Mouse (Mus musculus) kidney, embryonic 14.5 days (tissue): Measurements from ENCODE around the gene Cyp2d10. TPM values are rescaled to one million over a fixed set of nuclear protein-coding genes. Genes with fewer than 3 reads are reported as not detected.
A peak's percentile ranks its signal among the peaks of the same experiment; 100 is the strongest.

Experiments
- ATAC-seq: fragments of 200-750 bp; cut with Nextera tagmentation; 2 replicates; pipeline ENCODE4 v1.8.0; 2017; ENCODE audit warnings: moderate number of reproducible peaks, mild to moderate bottlenecking, moderate TSS enrichment, moderate library complexity; ENCODE audit not compliant: low FRiP score, low TSS enrichment
- H3K27ac ChIP-seq: fragments of 300-500 bp; sonication (generic); 2 replicates; pipeline ENCODE4 v1.5.1; 2014; ENCODE audit warnings: low read depth, mild to moderate bottlenecking, low read length, moderate library complexity, mixed read lengths
- H3K27me3 ChIP-seq: fragments of 300-500 bp; sonication (generic); 2 replicates; pipeline ENCODE4 v1.6.1; 2014; ENCODE audit warnings: mild to moderate bottlenecking, low read length; ENCODE audit not compliant: control insufficient read depth, insufficient read depth
- H3K36me3 ChIP-seq: fragments of 300-500 bp; sonication (generic); 2 replicates; pipeline ENCODE4 v1.6.1; 2014; ENCODE audit warnings: low read length, mixed read lengths; ENCODE audit not compliant: control insufficient read depth, insufficient read depth
- H3K4me1 ChIP-seq: fragments of 300-500 bp; sonication (generic); 2 replicates; pipeline ENCODE4 v1.6.1; 2014; ENCODE audit warnings: low read length, mixed read lengths; ENCODE audit not compliant: control insufficient read depth, insufficient read depth
- H3K4me2 ChIP-seq: fragments of 300-500 bp; sonication (generic); replicated peaks from 2 replicates; pipeline ENCODE4 v1.6.1; 2014; ENCODE audit warnings: low read depth, mild to moderate bottlenecking, low read length
- H3K4me3 ChIP-seq: fragments of 300-500 bp; sonication (generic); 2 replicates; pipeline ENCODE4 v1.5.1; 2014; ENCODE audit warnings: mild to moderate bottlenecking, low read length
- H3K9ac ChIP-seq: fragments of 300-500 bp; sonication (generic); 2 replicates; pipeline ENCODE4 v1.6.1; 2014; ENCODE audit warnings: low read depth, mild to moderate bottlenecking, low read length, moderate library complexity
- H3K9me3 ChIP-seq: fragments of 300-500 bp; sonication (generic); 2 replicates; pipeline ENCODE4 v1.6.1; 2016; ENCODE audit warnings: low read length; ENCODE audit not compliant: control insufficient read depth
- WGBS: fragments of 180-500 bp; shearing (Covaris S2); extraction: QIAGEN DNeasy Blood & Tissue Kit; methylation state at CpG from one replicate; pipeline ENCODE4 v1.1.7; 2014; 5-methylcytosine and 5-hydroxymethylcytosine counted together
- microRNA-seq: library from miRNA; unstranded; fragments of <30 nt; microRNA quantifications from one replicate; pipeline ENCODE4, GENCODE M21; 2016
- polyA plus RNA-seq: library from polyadenylated mRNA; unstranded; fragments of >200 nt; fragmentation: Nextera tagmentation; extraction: Ambion mirVana; gene quantifications from 2 replicates; pipeline ENCODE4 v1.2.1, GENCODE M21; 2014

Cyp2d10 gene
- polyA plus RNA-seq, 1 experiment from 2014 or later = not detected

DNA sequence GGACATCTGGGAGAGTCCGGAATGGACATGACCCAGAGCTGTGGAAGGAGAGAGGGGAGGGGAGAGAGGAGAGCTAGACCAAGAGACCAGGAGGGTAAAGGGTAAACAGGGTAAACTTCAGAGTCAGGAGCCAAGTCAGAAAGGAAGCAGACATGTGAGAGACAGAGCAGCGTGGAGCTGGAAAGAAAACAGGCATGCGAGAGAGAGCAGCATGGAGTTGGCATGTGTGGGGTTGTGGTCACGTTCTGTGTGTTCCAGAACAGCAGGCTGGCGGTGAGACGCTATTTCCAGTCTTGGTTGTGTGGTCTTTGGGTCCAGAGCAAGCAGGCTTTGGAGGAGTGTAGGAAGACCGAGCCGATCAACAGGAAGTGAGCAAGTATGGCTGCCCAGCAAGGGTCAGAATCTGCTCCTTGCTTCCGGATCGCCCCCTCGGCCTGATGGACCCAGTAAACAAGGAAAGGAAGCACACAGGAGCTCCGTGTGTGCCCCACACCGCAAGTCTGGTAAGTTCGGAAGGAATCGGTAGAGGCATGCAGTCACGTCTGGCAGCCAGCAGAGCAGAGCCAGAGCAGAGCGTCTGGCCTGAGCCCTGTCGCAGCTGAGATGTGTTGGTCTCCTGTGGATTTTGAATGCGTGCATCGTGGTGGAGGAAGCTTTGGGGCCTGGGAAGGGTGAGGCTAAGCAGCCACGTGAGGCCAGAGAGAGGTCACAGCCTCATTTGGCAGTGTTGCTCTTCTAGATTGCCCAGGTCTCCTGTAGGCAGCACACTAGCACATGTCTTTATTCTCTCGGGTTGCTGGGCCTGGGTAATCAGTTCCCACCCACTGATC is 48.3 kb downstream of the Cyp2d10 start:
- no peak overlapping the region for H3K9ac ChIP-seq
- 0 out of 2 replicates have a peak overlapping the region, but pooled peaks have one; percentile 51 for H3K27ac ChIP-seq
- H3K9me3 ChIP-seq = no peaks in the 10 kb centered on the region
- 0 out of 2 replicates have a peak, but pooled peaks cover 5% of the 10 kb centered on the region for H3K4me1 ChIP-seq
- no peak for ATAC-seq
- H3K27me3 ChIP-seq = no peaks in the 10 kb centered on the region
- 55% methylated on average over 22 of the region's 22 CpGs for WGBS
- H3K36me3 ChIP-seq = no peaks in the 10 kb centered on the region
- H3K4me3 ChIP-seq = no peak overlapping the region
- no peak overlapping the region for H3K4me2 ChIP-seq

DNA sequence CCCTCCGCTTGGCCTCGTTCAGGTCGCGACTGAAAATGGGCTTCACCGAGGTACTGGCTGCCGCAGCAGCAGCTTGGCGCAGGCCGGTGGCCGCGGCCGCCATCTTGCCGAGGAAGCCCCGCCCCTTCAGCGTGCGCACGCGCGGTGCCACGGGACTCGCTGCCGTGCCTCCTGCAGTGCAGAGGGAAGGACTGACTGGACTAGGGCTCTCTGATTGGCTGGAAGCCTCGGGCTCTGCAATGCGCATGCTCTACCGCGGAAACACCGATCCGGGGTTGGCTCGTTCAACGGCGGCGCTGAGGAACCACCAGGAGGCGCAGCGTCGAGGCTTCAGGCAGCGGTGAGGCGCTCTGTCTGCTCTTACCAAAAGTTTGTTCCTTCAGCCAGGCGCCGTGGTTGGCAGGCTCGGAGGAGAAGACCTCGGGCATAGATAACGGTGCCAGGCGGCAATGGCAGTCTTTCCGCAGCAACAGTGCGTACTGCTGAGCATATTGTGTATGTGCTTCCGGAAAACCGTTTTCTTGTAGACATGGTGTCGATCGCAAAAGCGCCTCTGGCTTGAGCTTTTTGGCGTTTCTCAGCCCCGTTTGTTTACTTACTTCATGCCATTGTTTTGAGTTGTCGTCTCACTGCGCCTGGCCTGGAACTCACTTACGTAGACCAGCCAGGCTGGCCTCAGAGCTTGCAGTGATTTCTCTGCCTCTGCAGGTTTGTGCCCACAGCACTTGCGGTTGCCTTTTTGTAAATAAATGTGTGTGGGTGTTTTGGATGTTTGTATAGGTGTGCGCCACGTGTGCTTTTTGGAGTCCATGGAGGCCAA is 52.7 kb downstream of the Cyp2d10 start, which contains the start of gene Ndufa6:
TSS of gene Ndufa6 (minus strand) at position 197 of the 820 bp plus-strand sequence.
- no peaks in the 10 kb centered on the region for H3K9me3 ChIP-seq
- H3K4me1 ChIP-seq = peaks cover 17% of the 10 kb centered on the region
- ATAC-seq = peak; percentile 99
- H3K4me2 ChIP-seq = peak within 1 kb of the TSS; percentile 89
- H3K36me3 ChIP-seq = peaks cover 15% of the 10 kb centered on the region
- peak within 1 kb of the TSS; percentile 85 for H3K4me3 ChIP-seq
- WGBS = 1% methylated on average over 57 of the region's 57 CpGs
- H3K27me3 ChIP-seq = no peaks in the 10 kb centered on the region
- peak within 1 kb of the TSS; percentile 96 for H3K9ac ChIP-seq
- peak within 1 kb of the TSS; percentile 82 for H3K27ac ChIP-seq

DNA sequence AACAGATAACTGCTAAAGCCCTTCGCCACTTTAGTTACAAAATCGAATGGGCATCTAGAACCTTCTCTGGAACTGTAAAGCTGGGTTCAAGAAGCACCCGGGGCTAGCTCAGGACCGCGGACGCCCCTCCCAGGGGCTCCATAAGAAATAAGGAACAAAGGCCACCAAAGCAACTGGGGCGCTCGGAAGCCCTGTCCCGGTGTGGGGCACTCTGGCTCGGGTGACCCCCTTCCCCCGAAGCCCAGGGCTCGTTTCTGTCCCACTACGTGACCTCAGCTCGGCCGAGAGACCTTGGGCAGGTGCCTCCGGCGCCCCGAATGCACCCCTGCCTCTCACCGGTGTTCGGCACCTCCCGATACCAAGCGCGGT is 53.3 kb downstream of the Cyp2d10 start:
- Histone ChIP-seq H3K9me3 (no peaks in the 10 kb centered on the region), H3K4me1 (peaks cover 14% of the 10 kb centered on the region), H3K27ac (peak overlapping the region; percentile 44), H3K4me3 (peak overlapping the region; percentile 85), H3K27me3 (no peaks in the 10 kb centered on the region), H3K4me2 (peak overlapping the region; percentile 89), H3K9ac (peak overlapping the region; percentile 96), H3K36me3 (peaks cover 21% of the 10 kb centered on the region)
- ATAC-seq = peak; percentile 26; the same call in 1 of the 2 replicates
- WGBS = under 1% methylated on average over 23 of the region's 23 CpGs

DNA sequence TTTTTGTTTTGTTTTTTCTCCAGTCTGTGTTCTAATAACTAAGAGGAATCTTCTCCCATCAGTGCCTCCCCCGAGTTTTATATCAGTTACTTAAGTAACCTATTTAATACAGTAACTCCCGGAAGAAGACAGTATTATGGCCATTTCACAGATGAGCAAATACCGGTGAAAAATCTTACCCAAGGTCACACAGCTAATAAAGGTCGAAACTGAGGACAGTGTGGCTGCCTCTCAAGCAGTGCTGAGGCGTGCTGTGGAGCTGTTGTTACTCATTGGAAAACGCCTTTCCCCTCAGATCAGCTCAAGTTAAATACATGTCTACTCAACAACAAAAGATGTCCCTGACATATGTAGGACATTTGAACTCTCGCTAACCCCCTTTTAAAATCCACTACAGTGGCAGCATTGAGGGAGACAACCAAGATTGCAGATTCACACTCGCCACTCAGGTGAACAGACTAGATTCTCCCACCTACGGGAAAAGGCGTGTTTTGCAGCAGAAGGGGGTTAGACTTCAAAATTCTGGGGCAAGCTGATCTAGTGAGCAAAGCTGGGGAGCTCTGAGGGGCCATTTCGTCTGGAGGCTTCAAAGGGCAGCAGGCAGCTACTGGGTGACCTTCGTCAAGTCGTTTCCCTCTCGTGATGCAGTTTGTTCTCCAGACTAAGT is 53.8 kb downstream of the Cyp2d10 start:
- Histone ChIP-seq H3K4me2 (peak overlapping the region; percentile 89), H3K4me3 (peak overlapping the region; percentile 85), H3K9ac (peak overlapping the region; percentile 96), H3K4me1 (peaks cover 12% of the 10 kb centered on the region), H3K9me3 (no peaks in the 10 kb centered on the region), H3K27me3 (no peaks in the 10 kb centered on the region), H3K36me3 (peaks cover 26% of the 10 kb centered on the region), H3K27ac (peak overlapping the region; percentile 44; the same call in 1 of the 2 replicates)
- 26% methylated on average over 14 of the region's 14 CpGs for WGBS
- ATAC-seq = no peak

Small RNAs within 50 kb of the gene (microRNA-seq; reads per million reads assigned to microRNA genes)
- gene Gm25990 = not detected
- gene Gm27331 = not detected
- gene Gm27622 = not detected
- not detected for gene Mir7684

Other genes with a start within 250 kb of the Cyp2d10 start
- gene Shisa8, start 194.4 kb downstream of the Cyp2d10 start, polyA plus RNA-seq = 0.80 and 1.1 TPM in 2 replicates
- gene Tnfrsf13c, start 182.8 kb downstream of the Cyp2d10 start, polyA plus RNA-seq = 0.12 and 0.13 TPM in 2 replicates
- gene Cenpm, start 162.4 kb downstream of the Cyp2d10 start, polyA plus RNA-seq = 83.3 and 116 TPM in 2 replicates
- gene 1500009C09Rik, start 154.8 kb downstream of the Cyp2d10 start, polyA plus RNA-seq = not detected in 2 replicates
- 8.6 and 15.8 TPM in 2 replicates for gene Sept3, start 132.3 kb downstream of the Cyp2d10 start, polyA plus RNA-seq
- 0.23 and 0.65 TPM in 2 replicates for gene Wbp2nl, start 108.2 kb downstream of the Cyp2d10 start, polyA plus RNA-seq
- gene Naga, start 68.3 kb downstream of the Cyp2d10 start, polyA plus RNA-seq = 43.6 and 57.3 TPM in 2 replicates
- 4.7 and 8.9 TPM in 2 replicates for gene Pheta2, start 68.3 kb downstream of the Cyp2d10 start, polyA plus RNA-seq
- gene Smdt1, start 68.2 kb downstream of the Cyp2d10 start, polyA plus RNA-seq = 276 and 306 TPM in 2 replicates
- 396 and 553 TPM in 2 replicates for gene Ndufa6, start 52.9 kb downstream of the Cyp2d10 start, polyA plus RNA-seq
- 7.0 and 8.2 TPM in 2 replicates for gene Cyp2d22, start 26.9 kb downstream of the Cyp2d10 start, polyA plus RNA-seq
- not detected in 2 replicates for gene Cyp2d11, start 13.2 kb downstream of the Cyp2d10 start, polyA plus RNA-seq
- 0.16 TPM in 1 of 2 replicates, not detected in the other for gene Cyp2d9, start 26.2 kb upstream of the Cyp2d10 start, polyA plus RNA-seq
- not detected in 2 replicates for gene Cyp2d12, start 147.9 kb upstream of the Cyp2d10 start, polyA plus RNA-seq
- not detected in 2 replicates for gene Cyp2d34, start 213.8 kb upstream of the Cyp2d10 start, polyA plus RNA-seq